Mouse (Mus musculus): ENCODE measurements at regions not wholly inside any gene's neighbourhood (a gene's known extent, or its start where the extent isn't known, plus 50 kb on each side); places are given as distances from the start of the nearest gene placed in this dataset.

GRCm38 (mm10) chr3:16872337-16873117, 866.3 kb upstream of the Gm5150 start:
- Histone ChIP-seq H3K4me1 (ENCODE audit: insufficient read depth) (no peaks in the 10 kb centered on the region), H3K9me3 (ENCODE audit: low read length) (no peaks in the 10 kb centered on the region), H3K27ac (ENCODE audit: low read depth) (no peak overlapping the region), H3K9ac (replicated peaks) (no peak overlapping the region), H3K4me3 (ENCODE audit: low read depth, low read length) (no peak overlapping the region), H3K4me2 (ENCODE audit: low read depth, low read length) (no peak overlapping the region), H3K36me3 (replicated peaks; ENCODE audit: insufficient read depth, low read length) (no peaks in the 10 kb centered on the region), H3K27me3 (ENCODE audit: insufficient read depth, low read length) (no peaks in the 10 kb centered on the region)
- DNase-seq (no peak), ATAC-seq (no peak)
- TF ChIP-seq EP300 (IDR thresholded peaks at IDR 0.05; ENCODE audit: low read depth) (no peak), CTCF (IDR thresholded peaks at IDR 0.05; ENCODE audit: low read depth) (no peak)
- WGBS (ENCODE audit: insufficient replicate concordance): 69% methylated on average over 2 of the region's 2 CpGs

GRCm38 (mm10) chr3:16860034-16860433, 853.8 kb upstream of the Gm5150 start:
- no peak for TF ChIP-seq CTCF (IDR thresholded peaks at IDR 0.05; ENCODE audit: low read depth)
- TF ChIP-seq EP300 (IDR thresholded peaks at IDR 0.05; ENCODE audit: low read depth): no peak
- Histone ChIP-seq H3K27ac (ENCODE audit: low read depth) (no peak overlapping the region), H3K27me3 (ENCODE audit: insufficient read depth, low read length) (no peaks in the 10 kb centered on the region), H3K9ac (replicated peaks) (no peak overlapping the region), H3K9me3 (ENCODE audit: low read length) (no peaks in the 10 kb centered on the region), H3K36me3 (replicated peaks; ENCODE audit: insufficient read depth, low read length) (no peaks in the 10 kb centered on the region), H3K4me3 (ENCODE audit: low read depth, low read length) (no peak overlapping the region), H3K4me1 (ENCODE audit: insufficient read depth) (no peaks in the 10 kb centered on the region), H3K4me2 (ENCODE audit: low read depth, low read length) (no peak overlapping the region)
- 49% methylated on average over 1 of the region's 1 CpGs for WGBS (ENCODE audit: insufficient replicate concordance)
- no peak for ATAC-seq
- no peak for DNase-seq

GRCm38 (mm10) chr3:16858931-16859330, 852.7 kb upstream of the Gm5150 start:
- no peaks in the 10 kb centered on the region for H3K9me3 ChIP-seq (ENCODE audit: low read length)
- no peak overlapping the region for H3K27ac ChIP-seq (ENCODE audit: low read depth)
- no peaks in the 10 kb centered on the region for H3K27me3 ChIP-seq (ENCODE audit: insufficient read depth, low read length)
- H3K4me3 ChIP-seq (ENCODE audit: low read depth, low read length): no peak overlapping the region
- ATAC-seq (no peak), DNase-seq (no peak)
- H3K36me3 ChIP-seq (replicated peaks; ENCODE audit: insufficient read depth, low read length): no peaks in the 10 kb centered on the region
- H3K4me2 ChIP-seq (ENCODE audit: low read depth, low read length): no peak overlapping the region
- TF ChIP-seq EP300 (IDR thresholded peaks at IDR 0.05; ENCODE audit: low read depth): no peak
- TF ChIP-seq CTCF (IDR thresholded peaks at IDR 0.05; ENCODE audit: low read depth): no peak
- H3K9ac ChIP-seq (replicated peaks): no peak overlapping the region
- H3K4me1 ChIP-seq (ENCODE audit: insufficient read depth): no peaks in the 10 kb centered on the region
- WGBS (ENCODE audit: insufficient replicate concordance): 56% methylated on average over 2 of the region's 2 CpGs

- no peak overlapping the region for H3K9ac ChIP-seq (replicated peaks)
- ATAC-seq (no peak), DNase-seq (no peak)
- H3K27me3 ChIP-seq (ENCODE audit: insufficient read depth, low read length): no peaks in the 10 kb centered on the region
- H3K4me1 ChIP-seq (ENCODE audit: insufficient read depth): no peaks in the 10 kb centered on the region
- H3K27ac ChIP-seq (ENCODE audit: low read depth): no peak overlapping the region
- no peak for TF ChIP-seq CTCF (IDR thresholded peaks at IDR 0.05; ENCODE audit: low read depth)
- no peak for TF ChIP-seq EP300 (IDR thresholded peaks at IDR 0.05; ENCODE audit: low read depth)
- H3K9me3 ChIP-seq (ENCODE audit: low read length): no peaks in the 10 kb centered on the region
- H3K4me3 ChIP-seq (ENCODE audit: low read depth, low read length): no peak overlapping the region
- 78% methylated on average over 2 of the region's 2 CpGs for WGBS (ENCODE audit: insufficient replicate concordance)
- H3K36me3 ChIP-seq (replicated peaks; ENCODE audit: insufficient read depth, low read length): no peaks in the 10 kb centered on the region
- H3K4me2 ChIP-seq (ENCODE audit: low read depth, low read length): no peak overlapping the region
Observed at GRCm38 (mm10) chr3:16855251-16855650, 849.0 kb upstream of the Gm5150 start.

- Histone ChIP-seq H3K9ac (replicated peaks) (no peak overlapping the region), H3K4me2 (ENCODE audit: low read depth, low read length) (no peak overlapping the region), H3K36me3 (replicated peaks; ENCODE audit: insufficient read depth, low read length) (no peaks in the 10 kb centered on the region), H3K27me3 (ENCODE audit: insufficient read depth, low read length) (no peaks in the 10 kb centered on the region), H3K4me1 (ENCODE audit: insufficient read depth) (no peaks in the 10 kb centered on the region), H3K4me3 (ENCODE audit: low read depth, low read length) (no peak overlapping the region), H3K9me3 (ENCODE audit: low read length) (no peaks in the 10 kb centered on the region), H3K27ac (ENCODE audit: low read depth) (no peak overlapping the region)
- no peak for DNase-seq
- TF ChIP-seq CTCF (IDR thresholded peaks at IDR 0.05; ENCODE audit: low read depth): no peak
- no peak for ATAC-seq
- WGBS (ENCODE audit: insufficient replicate concordance): 57% methylated on average over 5 of the region's 5 CpGs
Observed at GRCm38 (mm10) chr3:16853992-16854391, 847.8 kb upstream of the Gm5150 start.

DNA sequence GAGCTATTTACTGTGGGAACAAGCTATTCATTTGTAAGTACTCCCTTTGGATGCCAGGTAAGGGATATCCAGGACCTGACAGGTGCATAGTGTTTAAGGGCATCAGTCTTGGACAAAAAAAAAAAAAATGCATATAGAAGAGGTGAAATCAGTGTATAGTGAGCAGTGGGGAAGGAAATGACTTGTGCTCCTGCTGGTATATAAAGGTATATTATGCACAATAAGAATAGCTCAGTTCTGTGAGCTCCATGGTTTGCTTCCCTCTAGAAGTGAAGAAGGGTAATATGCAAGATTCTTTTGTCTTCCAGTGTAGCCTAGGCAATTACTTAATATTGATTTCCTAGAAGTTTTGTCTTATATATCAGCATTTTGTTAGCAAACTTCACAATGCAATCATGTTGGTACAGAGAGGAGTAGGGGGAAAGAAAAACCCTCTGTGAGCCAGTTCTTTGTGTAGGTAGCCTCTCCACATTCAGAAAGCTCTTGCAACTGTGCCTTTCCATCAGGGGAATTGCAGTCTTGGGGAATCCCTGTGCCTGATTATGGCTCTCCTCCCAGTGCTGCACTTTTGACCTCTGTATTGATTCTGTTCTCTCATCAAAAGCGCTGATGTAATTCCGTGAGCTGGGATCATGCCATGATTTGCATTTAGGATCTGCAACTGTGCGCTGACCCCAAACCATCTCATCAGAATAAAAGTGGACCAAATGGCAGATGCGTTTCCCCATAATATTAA, 840.7 kb upstream of the Gm5150 start:
- Histone ChIP-seq H3K4me1 (ENCODE audit: insufficient read depth) (no peaks in the 10 kb centered on the region), H3K36me3 (replicated peaks; ENCODE audit: insufficient read depth, low read length) (no peaks in the 10 kb centered on the region), H3K27ac (ENCODE audit: low read depth) (no peak overlapping the region), H3K9ac (replicated peaks) (no peak overlapping the region), H3K27me3 (ENCODE audit: insufficient read depth, low read length) (no peaks in the 10 kb centered on the region), H3K4me3 (ENCODE audit: low read depth, low read length) (no peak overlapping the region), H3K9me3 (ENCODE audit: low read length) (no peaks in the 10 kb centered on the region), H3K4me2 (ENCODE audit: low read depth, low read length) (no peak overlapping the region)
- TF ChIP-seq EP300 (IDR thresholded peaks at IDR 0.05; ENCODE audit: low read depth) (no peak), CTCF (IDR thresholded peaks at IDR 0.05; ENCODE audit: low read depth) (no peak)
- ATAC-seq (peak; percentile 68), DNase-seq (peak; percentile 28)
- 51% methylated on average over 4 of the region's 4 CpGs for WGBS (ENCODE audit: insufficient replicate concordance)

All from liver, postnatal 0 days (tissue).